Mouse (Mus musculus): ENCODE data around the gene Nfix.

The Nfix gene

GRCm38 (mm10) chr8:84760901-84761300 lies 39.2 kb downstream of the Nfix start:
- DNase-seq = no peak

GRCm38 (mm10) chr8:84760405-84760805 lies 39.7 kb downstream of the Nfix start:
- no peak for DNase-seq

GRCm38 (mm10) chr8:84759718-84760117 lies 40.4 kb downstream of the Nfix start:
- DNase-seq = no peak

- DNase-seq = peak; percentile 83
Measured at GRCm38 (mm10) chr8:84759126-84759525, 41.0 kb downstream of the Nfix start.

- DNase-seq = no peak
Measured at GRCm38 (mm10) chr8:84758308-84758707, 41.8 kb downstream of the Nfix start.

- no peak for DNase-seq
Measured at GRCm38 (mm10) chr8:84757501-84757900, 42.6 kb downstream of the Nfix start.

- DNase-seq = no peak
Measured at GRCm38 (mm10) chr8:84752734-84753582, 47.2 kb downstream of the Nfix start.

GRCm38 (mm10) chr8:84749519-84749918 lies 50.6 kb downstream of the Nfix start:
- no peak for DNase-seq

- DNase-seq = no peak
Measured at GRCm38 (mm10) chr8:84745032-84745925, 54.9 kb downstream of the Nfix start.

- DNase-seq = peak; percentile 90
Measured at GRCm38 (mm10) chr8:84743517-84744420, 56.4 kb downstream of the Nfix start.

- DNase-seq = peak; percentile 58
Measured at GRCm38 (mm10) chr8:84743054-84743415, 57.1 kb downstream of the Nfix start.

GRCm38 (mm10) chr8:84742171-84743053 lies 57.7 kb downstream of the Nfix start:
- peak; percentile 65 for DNase-seq

GRCm38 (mm10) chr8:84740895-84741843 lies 59.0 kb downstream of the Nfix start:
- peak; percentile 62 for DNase-seq

GRCm38 (mm10) chr8:84739401-84739742 lies 60.8 kb downstream of the Nfix start:
- DNase-seq = no peak

GRCm38 (mm10) chr8:84738715-84739400 lies 61.3 kb downstream of the Nfix start:
- no peak for DNase-seq

GRCm38 (mm10) chr8:84738266-84738665 lies 61.9 kb downstream of the Nfix start:
- no peak for DNase-seq

GRCm38 (mm10) chr8:84737608-84738007 lies 62.5 kb downstream of the Nfix start:
- peak; percentile 92 for DNase-seq

- no peak for DNase-seq
Measured at GRCm38 (mm10) chr8:84736521-84736920, 63.6 kb downstream of the Nfix start.

GRCm38 (mm10) chr8:84735597-84735996 lies 64.5 kb downstream of the Nfix start:
- DNase-seq = no peak

GRCm38 (mm10) chr8:84734680-84735079 lies 65.5 kb downstream of the Nfix start:
- no peak for DNase-seq
